Comparison of ENCODE assay signal across 11 mouse cellular contexts in genomic region chr1:152531498-152531897, GRCm38 (mm10).
DNase-seq lines count a peak whose midpoint lies in the region; ATAC-seq and TF ChIP-seq lines count a peak whose summit lies in the region.
"Had no signal": no experiment of that assay in that cellular context is flagged by ENCODE, and none has a peak within 500 bp of the region (broad histone marks: within the 10 kb centered on the region; RNA-seq: fewer than 3 reads in every experiment).

No protein-coding gene starts in this region.

- H3K36me3 ChIP-seq in embryonic facial prominence, embryonic 14.5 days (ENCODE audit: control insufficient read depth, insufficient read depth, low read length), result peaks cover 20% of the 10 kb centered on the region
- peaks cover 15% of the 10 kb centered on the region for H3K36me3 ChIP-seq in forebrain, embryonic 13.5 days (ENCODE audit: poor library complexity, severe bottlenecking)
- H3K36me3 ChIP-seq: G1E had no signal

- H3K4me1 ChIP-seq in lung, adult 2 months (ENCODE audit: control insufficient read depth, insufficient read depth, low read length), result peaks cover 17% of the 10 kb centered on the region
- peaks cover 3% of the 10 kb centered on the region; the same call in 1 of the 2 replicates for H3K4me1 ChIP-seq in embryonic facial prominence, embryonic 14.5 days (ENCODE audit: control insufficient read depth, insufficient read depth, low read length)
- peaks cover 7% of the 10 kb centered on the region; the same call in 1 of the 2 replicates for H3K4me1 ChIP-seq in forebrain, embryonic 13.5 days
- H3K4me1 ChIP-seq: limb, embryonic 12.5 days had no signal

- no peaks in the 10 kb centered on the region for H3K9me3 ChIP-seq in embryonic facial prominence, embryonic 14.5 days (ENCODE audit: control insufficient read depth, low read length)
- H3K9me3 ChIP-seq in forebrain, embryonic 13.5 days (replicated peaks), result no peaks in the 10 kb centered on the region
- H3K9me3 ChIP-seq: limb, embryonic 12.5 days had no signal

- H3K9ac ChIP-seq in embryonic facial prominence, embryonic 14.5 days (ENCODE audit: low read depth, low read length), result no peak overlapping the region
- no peak overlapping the region for H3K9ac ChIP-seq in forebrain, embryonic 13.5 days
- H3K9ac ChIP-seq: limb, embryonic 12.5 days had no signal

- 0 out of 2 replicates have a peak overlapping the region, but pooled peaks have one; percentile 46 for H3K27ac ChIP-seq in embryonic facial prominence, embryonic 14.5 days (replicated peaks; ENCODE audit: low read depth, low read length)
- no peak overlapping the region for H3K27ac ChIP-seq in forebrain, embryonic 13.5 days
- H3K27ac ChIP-seq: limb, embryonic 12.5 days had no signal

- no peak for TF ChIP-seq POLR2A in lung, adult 2 months (IDR thresholded peaks at IDR 0.05; ENCODE audit: borderline replicate concordance, extremely low read depth, low read depth, low read length)

- H3K4me3 ChIP-seq in lung, adult 2 months (replicated peaks; ENCODE audit: extremely low read depth, low read depth, low read length), result no peak overlapping the region
- H3K4me3 ChIP-seq in embryonic facial prominence, embryonic 14.5 days (ENCODE audit: low read depth, low read length), result no peak overlapping the region
- no peak overlapping the region for H3K4me3 ChIP-seq in forebrain, embryonic 13.5 days
- H3K4me3 ChIP-seq: erythroblast, embryonic 14.5 days; limb, embryonic 12.5 days had no signal

- 0 out of 2 replicates have a peak overlapping the region, but pooled peaks have one; percentile 9 for H3K4me2 ChIP-seq in embryonic facial prominence, embryonic 14.5 days (ENCODE audit: low read depth, low read length)
- H3K4me2 ChIP-seq in forebrain, embryonic 13.5 days, result no peak overlapping the region
- H3K4me2 ChIP-seq: limb, embryonic 12.5 days had no signal

- peak; percentile 62 for ATAC-seq in embryonic facial prominence, embryonic 14.5 days (ENCODE audit: low read depth)
- ATAC-seq in monocyte, adult 5-6 weeks (replicated peaks; ENCODE audit: insufficient number of reproducible peaks, low FRiP score, low TSS enrichment, poor library complexity, severe bottlenecking), result 0 out of 2 replicates have a peak, but pooled peaks have one; percentile 5
- no peak for ATAC-seq in forebrain, embryonic 13.5 days

- peak; percentile 23; the same call in 1 of the 2 replicates for TF ChIP-seq CTCF in lung, adult 2 months (IDR thresholded peaks at IDR 0.05; ENCODE audit: insufficient read depth, low read length)

- DNase-seq in lung, adult 2 months, result no peak
- DNase-seq in lung, postnatal 25 days (ENCODE audit: low spot score), result no peak
- peak; percentile 75 for DNase-seq in embryonic facial prominence, embryonic 14.5 days (ENCODE audit: low spot score)
- DNase-seq in kidney, adult 9 months, result peak; percentile 50
- no peak for DNase-seq in cerebellum, adult 11-12 months
- no peak for DNase-seq in left cerebral cortex, adult 18-20 months (ENCODE audit: low spot score in 2 of 2)

- no peaks in the 10 kb centered on the region for H3K27me3 ChIP-seq in embryonic facial prominence, embryonic 14.5 days (replicated peaks; ENCODE audit: control insufficient read depth, insufficient read depth, low read length)
- H3K27me3 ChIP-seq in forebrain, embryonic 13.5 days, result no peaks in the 10 kb centered on the region
- H3K27me3 ChIP-seq: limb, embryonic 12.5 days had no signal

- WGBS in lung, adult 2 months, result 41% methylated on average over 15 of the region's 15 CpGs
- 39% methylated on average over 15 of the region's 15 CpGs for WGBS in embryonic facial prominence, embryonic 14.5 days
- 77% methylated on average over 15 of the region's 15 CpGs for WGBS in forebrain, embryonic 13.5 days

Comparison
In these comparisons a context has a peak if more than half of its experiments do, and no peak if none do; other contexts are left out.
1. DNase-seq: peak in embryonic facial prominence, embryonic 14.5 days (single experiment) and kidney, adult 9 months (single experiment); none in lung, adult 2 months (single experiment), lung, postnatal 25 days (single experiment), cerebellum, adult 11-12 months (single experiment) and left cerebral cortex, adult 18-20 months (0 of 2).